Comparison of ENCODE assay signal across 8 mouse cellular contexts in the genomic region with DNA sequence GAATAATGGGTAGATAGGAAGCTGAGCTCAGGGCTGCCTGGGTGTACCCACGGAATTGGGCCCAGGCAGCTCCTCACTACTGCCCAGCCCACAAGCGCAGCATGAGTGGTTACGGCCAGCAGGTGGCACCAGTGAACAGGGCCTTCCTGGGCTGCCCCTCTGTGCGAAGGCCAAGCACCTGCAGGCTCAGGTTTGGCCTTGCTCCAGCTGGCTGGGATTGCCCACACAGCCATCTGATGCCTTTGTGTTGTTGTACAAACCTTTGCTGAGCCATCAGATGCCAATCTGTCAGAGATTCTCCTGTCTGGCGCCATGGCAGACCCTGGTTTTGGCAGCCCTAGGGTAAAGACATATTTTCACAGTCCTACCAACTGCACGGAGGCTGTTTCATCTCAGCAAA. TPM values are rescaled to one million over a fixed set of nuclear protein-coding genes. Genes with fewer than 3 reads are reported as not detected.
DNase-seq lines count a peak whose midpoint lies in the region; ATAC-seq lines count a peak whose summit lies in the region.

No protein-coding gene starts in this region.

- no peaks in the 10 kb centered on the region for H3K27me3 ChIP-seq in intestine, embryonic 15.5 days (replicated peaks)
- H3K27me3 ChIP-seq in limb, embryonic 10.5 days (ENCODE audit: low read depth, poor library complexity, severe bottlenecking), result no peaks in the 10 kb centered on the region
- no peaks in the 10 kb centered on the region for H3K27me3 ChIP-seq in midbrain, embryonic 16.5 days (ENCODE audit: control insufficient read depth, insufficient read depth, low read depth, low read length)

- no peak overlapping the region for H3K9ac ChIP-seq in intestine, embryonic 15.5 days
- no peak overlapping the region for H3K9ac ChIP-seq in midbrain, embryonic 16.5 days (ENCODE audit: low read depth, low read length)

- H3K27ac ChIP-seq in intestine, embryonic 15.5 days, result no peak overlapping the region
- H3K27ac ChIP-seq in limb, embryonic 10.5 days, result no peak overlapping the region
- no peak overlapping the region for H3K27ac ChIP-seq in midbrain, embryonic 16.5 days (ENCODE audit: low read length)

- no peak overlapping the region for H3K4me3 ChIP-seq in intestine, embryonic 15.5 days (replicated peaks)
- H3K4me3 ChIP-seq in limb, embryonic 10.5 days, result no peak overlapping the region
- no peak overlapping the region for H3K4me3 ChIP-seq in midbrain, embryonic 16.5 days (ENCODE audit: low read depth, low read length)

- DNase-seq in 3T3-L1 (ENCODE audit: low read depth, low spot score), result peak; percentile 82
- peak; percentile 98 to 99 for DNase-seq in cerebellum, postnatal 36 days
- DNase-seq in gastrocnemius, postnatal 10 days, result peak; percentile 77
- peak; percentile 86 for DNase-seq in limb, embryonic 10.5 days (ENCODE audit: low spot score)
- DNase-seq in spleen, postnatal 36 days (ENCODE audit: low spot score in 2 of 2), result peak; percentile 65 to 67

- no peak overlapping the region for H3K4me2 ChIP-seq in intestine, embryonic 15.5 days (replicated peaks)
- H3K4me2 ChIP-seq in midbrain, embryonic 16.5 days (ENCODE audit: low read length), result no peak overlapping the region

- ATAC-seq in activated CD4-positive, CD25-positive, alpha-beta regulatory T cell, adult 4 months, result peak; percentile 55
- peak; percentile 66 for ATAC-seq in intestine, embryonic 15.5 days
- peak; percentile 75 for ATAC-seq in midbrain, embryonic 16.5 days

- WGBS in intestine, embryonic 15.5 days, result 34% methylated on average over 6 of the region's 6 CpGs
- 30% methylated on average over 6 of the region's 6 CpGs for WGBS in limb, embryonic 10.5 days
- WGBS in midbrain, embryonic 16.5 days, result 18% methylated on average over 6 of the region's 6 CpGs

- H3K36me3 ChIP-seq in intestine, embryonic 15.5 days, result no peaks in the 10 kb centered on the region
- H3K36me3 ChIP-seq in limb, embryonic 10.5 days, result no peaks in the 10 kb centered on the region
- H3K36me3 ChIP-seq in midbrain, embryonic 16.5 days (ENCODE audit: control insufficient read depth, insufficient read depth, low read length), result no peaks in the 10 kb centered on the region

- H3K4me1 ChIP-seq in intestine, embryonic 15.5 days (replicated peaks), result peaks cover 16% of the 10 kb centered on the region
- peaks cover 8% of the 10 kb centered on the region; the same call in 1 of the 2 replicates for H3K4me1 ChIP-seq in limb, embryonic 10.5 days
- no peaks in the 10 kb centered on the region for H3K4me1 ChIP-seq in midbrain, embryonic 16.5 days (ENCODE audit: control insufficient read depth, insufficient read depth, low read length)

- no peaks in the 10 kb centered on the region for H3K9me3 ChIP-seq in intestine, embryonic 15.5 days
- H3K9me3 ChIP-seq in limb, embryonic 10.5 days (replicated peaks), result no peaks in the 10 kb centered on the region
- no peaks in the 10 kb centered on the region for H3K9me3 ChIP-seq in midbrain, embryonic 16.5 days (replicated peaks; ENCODE audit: control insufficient read depth, low read length, poor library complexity, severe bottlenecking)

RNA-seq across cellular contexts. Expression of a gene that starts 9.4 kb away (rescaled TPM):
- polyA plus RNA-seq in activated CD4-positive, CD25-positive, alpha-beta regulatory T cell, adult 4 months (2017; shearing (Covaris generic)), result 1 to 10 TPM; 7.7 to 9.4 TPM
- 10 to 100 TPM; 53.0 to 54.2 TPM for total RNA-seq in gastrocnemius, postnatal 10 days (2021)
- polyA plus RNA-seq in intestine, embryonic 15.5 days (2015; fragmentation: Nextera tagmentation; extraction: Ambion mirVana), result 16.1 and 17.2 TPM in 2 replicates
- polyA plus RNA-seq in limb, embryonic 10.5 days (2016; fragmentation: Nextera tagmentation; extraction: Ambion mirVana), result 9.2 and 9.9 TPM in 2 replicates
- 8.1 and 8.7 TPM in 2 replicates for polyA plus RNA-seq in midbrain, embryonic 16.5 days (2015; fragmentation: Nextera tagmentation; extraction: Ambion mirVana)

RNA-seq across cellular contexts. Expression of a gene that starts 12.6 kb away (rescaled TPM):
- not detected for polyA plus RNA-seq in activated CD4-positive, CD25-positive, alpha-beta regulatory T cell, adult 4 months (2017; shearing (Covaris generic))
- not detected for total RNA-seq in gastrocnemius, postnatal 10 days (2021)
- not detected in 2 replicates for polyA plus RNA-seq in intestine, embryonic 15.5 days (2015; fragmentation: Nextera tagmentation; extraction: Ambion mirVana)
- polyA plus RNA-seq in limb, embryonic 10.5 days (2016; fragmentation: Nextera tagmentation; extraction: Ambion mirVana), result not detected in 2 replicates
- not detected in 2 replicates for polyA plus RNA-seq in midbrain, embryonic 16.5 days (2015; fragmentation: Nextera tagmentation; extraction: Ambion mirVana)

RNA-seq across cellular contexts. Expression of a gene that starts 38.9 kb away (rescaled TPM):
- 10 to 100 TPM; 13.4 to 23.6 TPM for polyA plus RNA-seq in activated CD4-positive, CD25-positive, alpha-beta regulatory T cell, adult 4 months (2017; shearing (Covaris generic))
- total RNA-seq in gastrocnemius, postnatal 10 days (2021), result 100 to 1,000 TPM; 214 to 229 TPM
- polyA plus RNA-seq in intestine, embryonic 15.5 days (2015; fragmentation: Nextera tagmentation; extraction: Ambion mirVana), result 57.4 and 60.0 TPM in 2 replicates
- polyA plus RNA-seq in limb, embryonic 10.5 days (2016; fragmentation: Nextera tagmentation; extraction: Ambion mirVana), result 58.5 and 59.4 TPM in 2 replicates
- polyA plus RNA-seq in midbrain, embryonic 16.5 days (2015; fragmentation: Nextera tagmentation; extraction: Ambion mirVana), result 89.1 and 98.2 TPM in 2 replicates
